Mouse (Mus musculus) lung, postnatal 0 days (tissue): ENCODE data around the gene Ablim1. TPM values are rescaled to one million over a fixed set of nuclear protein-coding genes. Genes with fewer than 3 reads are reported as not detected.
A peak's percentile ranks its signal among the peaks of the same experiment; 100 is the strongest.

ENCODE experiments used
- ATAC-seq: fragments of 200-750 bp; cut with Nextera tagmentation; 2 replicates; pipeline ENCODE4 v1.8.0; 2017; ENCODE audit warnings: moderate library complexity
- DNase-seq: peaks from one replicate; pipeline ENCODE4 v3.0.0-alpha.2; 2016; ENCODE audit warnings: low spot score
- H3K27ac ChIP-seq: fragments of 300-500 bp; sonication (generic); 2 replicates; pipeline ENCODE4 v1.5.1; 2014; ENCODE audit warnings: antibody characterized with exemption, mild to moderate bottlenecking, low read length, mixed read lengths
- H3K27me3 ChIP-seq: fragments of 300-500 bp; sonication (generic); replicated peaks from 2 replicates; pipeline ENCODE4 v1.6.1; 2014; ENCODE audit warnings: low read length, mixed read lengths; ENCODE audit not compliant: insufficient read depth
- H3K36me3 ChIP-seq: fragments of 300-500 bp; sonication (generic); 2 replicates; pipeline ENCODE4 v1.6.1; 2014; ENCODE audit warnings: low read length, mixed read lengths; ENCODE audit not compliant: insufficient read depth
- H3K4me1 ChIP-seq: fragments of 300-500 bp; sonication (generic); 2 replicates; pipeline ENCODE4 v1.6.1; 2014; ENCODE audit warnings: antibody characterized with exemption, low read depth, low read length, mixed read lengths; ENCODE audit not compliant: insufficient read depth
- H3K4me2 ChIP-seq: fragments of 300-500 bp; sonication (generic); replicated peaks from 2 replicates; pipeline ENCODE4 v1.6.1; 2014; ENCODE audit warnings: low read depth, mild to moderate bottlenecking, low read length, moderate library complexity, mixed read lengths
- H3K4me3 ChIP-seq: fragments of 300-500 bp; sonication (generic); 2 replicates; pipeline ENCODE4 v1.5.1; 2014; ENCODE audit warnings: low read depth, low read length
- H3K9ac ChIP-seq: fragments of 300-500 bp; sonication (generic); replicated peaks from 2 replicates; pipeline ENCODE4 v1.6.1; 2014; ENCODE audit warnings: low read depth, mild to moderate bottlenecking
- H3K9me3 ChIP-seq: fragments of 300-500 bp; sonication (generic); 2 replicates; pipeline ENCODE4 v1.6.1; 2016; ENCODE audit warnings: low read length, mixed read lengths
- CTCF ChIP-seq: IDR thresholded peaks from 2 replicates; pipeline ENCODE4 v1.5.1; 2016; ENCODE audit warnings: antibody characterized with exemption, mild to moderate bottlenecking
- EP300 ChIP-seq: IDR thresholded peaks from 2 replicates; pipeline ENCODE4 v1.6.1; 2016; ENCODE audit warnings: antibody characterized with exemption, mild to moderate bottlenecking, control low read depth
- WGBS: fragments of 180-500 bp; shearing (Covaris S2); extraction: QIAGEN DNeasy Blood & Tissue Kit; methylation state at CpG from one replicate; pipeline ENCODE4 v1.1.7; 2014; 5-methylcytosine and 5-hydroxymethylcytosine counted together
- polyA plus RNA-seq: library from polyadenylated mRNA; unstranded; fragments of >200 nt; fragmentation: Nextera tagmentation; extraction: Ambion mirVana; gene quantifications from 2 replicates; pipeline ENCODE4 v1.2.1, GENCODE M21; 2015

The Ablim1 gene
- polyA plus RNA-seq, 1 experiment from 2014 or later = 50.1 TPM

- Histone ChIP-seq H3K27me3 (no peaks in the 10 kb centered on the region), H3K4me1 (peaks cover under 1% of the 10 kb centered on the region; the same call in 1 of the 2 replicates), H3K9me3 (no peaks in the 10 kb centered on the region), H3K4me2 (no peak overlapping the region), H3K9ac (no peak overlapping the region), H3K4me3 (no peak overlapping the region), H3K36me3 (peaks cover 7% of the 10 kb centered on the region; the same call in 1 of the 2 replicates), H3K27ac (no peak overlapping the region; the same call in 1 of the 2 replicates)
- WGBS = 64% methylated on average over 6 of the region's 6 CpGs
- TF ChIP-seq EP300 = no peak
- no peak for TF ChIP-seq CTCF
- DNase-seq (no peak), ATAC-seq (no peak)
Observed at GRCm38 (mm10) chr19:57111301-57111700, 203.4 kb downstream of the Ablim1 start.

- 43% methylated on average over 7 of the region's 7 CpGs for WGBS
- Histone ChIP-seq H3K4me1 (peaks cover 3% of the 10 kb centered on the region; the same call in 1 of the 2 replicates), H3K36me3 (peaks cover 2% of the 10 kb centered on the region; the same call in 1 of the 2 replicates), H3K27ac (no peak overlapping the region), H3K4me3 (no peak overlapping the region), H3K9me3 (no peaks in the 10 kb centered on the region), H3K4me2 (no peak overlapping the region), H3K9ac (no peak overlapping the region), H3K27me3 (no peaks in the 10 kb centered on the region)
- ATAC-seq (no peak; the same call in 1 of the 2 replicates), DNase-seq (peak; percentile 22)
- TF ChIP-seq CTCF (no peak), EP300 (no peak)
Observed at GRCm38 (mm10) chr19:57109620-57110019, 205.1 kb downstream of the Ablim1 start.

GRCm38 (mm10) chr19:57106513-57106912, 208.2 kb downstream of the Ablim1 start:
- ATAC-seq (no peak), DNase-seq (no peak)
- no peak overlapping the region for H3K4me2 ChIP-seq
- no peak for TF ChIP-seq CTCF
- TF ChIP-seq EP300 = no peak
- no peak overlapping the region for H3K27ac ChIP-seq
- H3K4me1 ChIP-seq = peaks cover 12% of the 10 kb centered on the region
- H3K9ac ChIP-seq = no peak overlapping the region
- H3K36me3 ChIP-seq = no peaks in the 10 kb centered on the region
- no peak overlapping the region for H3K4me3 ChIP-seq
- no peaks in the 10 kb centered on the region for H3K27me3 ChIP-seq
- 76% methylated on average over 6 of the region's 6 CpGs for WGBS
- no peaks in the 10 kb centered on the region for H3K9me3 ChIP-seq

- H3K27ac ChIP-seq = no peak overlapping the region
- no peaks in the 10 kb centered on the region for H3K36me3 ChIP-seq
- no peak overlapping the region for H3K4me3 ChIP-seq
- TF ChIP-seq CTCF = no peak
- no peak for TF ChIP-seq EP300
- no peak overlapping the region for H3K9ac ChIP-seq
- no peaks in the 10 kb centered on the region for H3K9me3 ChIP-seq
- DNase-seq (no peak), ATAC-seq (no peak)
- H3K4me2 ChIP-seq = no peak overlapping the region
- H3K4me1 ChIP-seq = peaks cover 12% of the 10 kb centered on the region
- H3K27me3 ChIP-seq = no peaks in the 10 kb centered on the region
- WGBS = 93% methylated on average over 3 of the region's 3 CpGs
Observed at GRCm38 (mm10) chr19:57106031-57106430, 208.7 kb downstream of the Ablim1 start.

GRCm38 (mm10) chr19:57105156-57105555, 209.6 kb downstream of the Ablim1 start:
- Histone ChIP-seq H3K4me1 (peaks cover 12% of the 10 kb centered on the region), H3K27ac (no peak overlapping the region), H3K9me3 (no peaks in the 10 kb centered on the region), H3K4me2 (no peak overlapping the region), H3K4me3 (no peak overlapping the region), H3K36me3 (no peaks in the 10 kb centered on the region), H3K9ac (no peak overlapping the region), H3K27me3 (no peaks in the 10 kb centered on the region)
- peak; percentile 16; the same call in 1 of the 2 replicates for ATAC-seq
- WGBS = 57% methylated on average over 6 of the region's 6 CpGs
- TF ChIP-seq EP300 (no peak), CTCF (no peak)
- DNase-seq = no peak

- no peak overlapping the region for H3K4me3 ChIP-seq
- DNase-seq (peak; percentile 27), ATAC-seq (no peak)
- no peak overlapping the region for H3K4me2 ChIP-seq
- peak overlapping the region; percentile 43; the same call in 1 of the 2 replicates for H3K27ac ChIP-seq
- H3K27me3 ChIP-seq = no peaks in the 10 kb centered on the region
- peaks cover 12% of the 10 kb centered on the region for H3K4me1 ChIP-seq
- H3K36me3 ChIP-seq = no peaks in the 10 kb centered on the region
- no peak overlapping the region for H3K9ac ChIP-seq
- TF ChIP-seq CTCF (no peak), EP300 (no peak)
- no peaks in the 10 kb centered on the region for H3K9me3 ChIP-seq
- WGBS = 54% methylated on average over 5 of the region's 5 CpGs
Observed at GRCm38 (mm10) chr19:57104171-57104748, 210.5 kb downstream of the Ablim1 start.
